Mouse (Mus musculus) midbrain, postnatal 0 days (tissue): ENCODE measurements around the gene 3110021N24Rik. TPM values are rescaled to one million over a fixed set of nuclear protein-coding genes. Genes with fewer than 3 reads are reported as not detected.
A peak's percentile ranks its signal among the peaks of the same experiment; 100 is the strongest.

ENCODE experiments used
- ATAC-seq: fragments of 200-750 bp; cut with Nextera tagmentation; 2 replicates; pipeline ENCODE4 v1.8.0; 2017; ENCODE audit warnings: moderate number of reproducible peaks, mild to moderate bottlenecking, moderate TSS enrichment, moderate library complexity; ENCODE audit not compliant: low FRiP score
- DNase-seq: peaks from one replicate; pipeline ENCODE4 v3.0.0-alpha.2; 2015; ENCODE audit warnings: low spot score
- H3K27ac ChIP-seq: fragments of 300-500 bp; sonication (generic); 2 replicates; pipeline ENCODE4 v1.5.1; 2014; ENCODE audit warnings: low read depth, mild to moderate bottlenecking, low read length, mixed read lengths
- H3K27me3 ChIP-seq: fragments of 300-500 bp; sonication (generic); 2 replicates; pipeline ENCODE4 v1.6.1; 2014; ENCODE audit warnings: low read length, control low read depth, mixed read lengths; ENCODE audit not compliant: insufficient read depth
- H3K36me3 ChIP-seq: fragments of 300-500 bp; sonication (generic); 2 replicates; pipeline ENCODE4 v1.6.1; 2014; ENCODE audit warnings: low read length, control low read depth, mixed read lengths; ENCODE audit not compliant: insufficient read depth
- H3K4me1 ChIP-seq: fragments of 300-500 bp; sonication (generic); 2 replicates; pipeline ENCODE4 v1.6.1; 2014; ENCODE audit warnings: mild to moderate bottlenecking, control low read depth, antibody characterized with exemption, low read length, mixed read lengths; ENCODE audit not compliant: insufficient read depth
- H3K4me2 ChIP-seq: fragments of 300-500 bp; sonication (generic); 2 replicates; pipeline ENCODE4 v1.6.1; 2014; ENCODE audit warnings: low read depth, mild to moderate bottlenecking, low read length, mixed read lengths; ENCODE audit not compliant: poor library complexity, severe bottlenecking
- H3K4me3 ChIP-seq: fragments of 300-500 bp; sonication (generic); 2 replicates; pipeline ENCODE4 v1.5.1; 2014; ENCODE audit warnings: low read depth, mild to moderate bottlenecking, low read length, moderate library complexity
- H3K9ac ChIP-seq: fragments of 300-500 bp; sonication (generic); replicated peaks from 2 replicates; pipeline ENCODE4 v1.6.1; 2014; ENCODE audit warnings: mild to moderate bottlenecking, low read length, moderate library complexity, mixed read lengths; ENCODE audit not compliant: poor library complexity, severe bottlenecking
- H3K9me3 ChIP-seq: fragments of 300-500 bp; sonication (generic); 2 replicates; pipeline ENCODE4 v1.6.1; 2016; ENCODE audit warnings: low read length, control low read depth
- CTCF ChIP-seq: IDR thresholded peaks from 2 replicates; pipeline ENCODE4 v1.5.1; 2016; ENCODE audit warnings: antibody characterized with exemption, mild to moderate bottlenecking
- WGBS: fragments of 180-500 bp; shearing (Covaris S2); extraction: QIAGEN DNeasy Blood & Tissue Kit; methylation state at CpG from one replicate; pipeline ENCODE4 v1.1.7; 2014; 5-methylcytosine and 5-hydroxymethylcytosine counted together
- polyA plus RNA-seq: library from polyadenylated mRNA; unstranded; fragments of >200 nt; fragmentation: Nextera tagmentation; extraction: Ambion mirVana; gene quantifications from 2 replicates; pipeline ENCODE4 v1.2.1, GENCODE M21; 2015
- total RNA-seq: library from RNA; depleted of rRNA; stranded (reverse); fragments of >200 nt; gene quantifications from 2 replicates; pipeline ENCODE4 v1.2.3, GENCODE M21; 2014

3110021N24Rik gene
- total and polyA plus RNA-seq, 2 experiments from 2014 or later: 0.16 to 2.5 TPM

DNA sequence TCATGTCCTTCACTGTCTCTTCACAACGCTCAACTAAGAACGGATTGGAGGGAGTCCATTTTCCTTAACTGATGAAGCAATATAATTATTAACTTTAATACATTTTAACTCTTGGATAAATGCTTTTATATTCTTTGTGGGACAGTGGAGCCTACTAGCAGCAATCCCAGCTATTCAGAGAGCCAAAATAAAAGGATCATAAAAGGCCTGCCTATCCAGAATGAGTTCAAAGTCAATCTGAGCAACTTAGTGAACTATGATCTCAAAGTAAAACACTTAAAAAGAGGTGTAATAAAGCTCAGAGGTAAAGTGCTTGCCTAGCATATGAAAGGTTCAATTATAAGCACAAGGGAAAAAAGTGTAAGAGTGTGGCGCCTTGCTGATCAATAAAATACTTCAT lies 40.1 kb downstream of the 3110021N24Rik start:
- no peaks in the 10 kb centered on the region for H3K36me3 ChIP-seq
- no peak overlapping the region for H3K27ac ChIP-seq
- no peak overlapping the region for H3K4me3 ChIP-seq
- no peaks in the 10 kb centered on the region for H3K9me3 ChIP-seq
- no peaks in the 10 kb centered on the region for H3K4me1 ChIP-seq
- no peak for TF ChIP-seq CTCF
- H3K27me3 ChIP-seq: no peaks in the 10 kb centered on the region
- no peak for DNase-seq
- no peak overlapping the region for H3K4me2 ChIP-seq
- H3K9ac ChIP-seq: no peak overlapping the region
- 96% methylated on average over 3 of the region's 3 CpGs for WGBS
- no peak for ATAC-seq

DNA sequence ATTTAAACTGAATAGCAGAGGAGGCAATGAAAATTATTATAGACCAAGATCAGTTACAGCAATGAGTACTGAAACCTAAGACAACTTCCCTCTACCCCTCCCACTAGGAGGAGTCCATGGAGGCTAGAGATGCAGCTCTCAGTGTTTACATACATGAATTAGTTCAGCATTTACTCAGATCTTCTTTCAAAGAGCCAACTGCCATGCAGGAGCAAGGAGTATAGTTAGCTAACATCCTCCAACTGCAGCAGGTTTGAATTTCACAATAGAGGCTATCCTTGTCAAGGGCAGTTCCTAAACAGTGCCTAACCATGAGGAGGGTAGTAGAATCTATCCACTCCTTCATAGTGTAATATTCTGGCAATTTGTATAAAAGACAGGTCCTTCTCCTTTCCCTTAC lies 49.1 kb downstream of the 3110021N24Rik start:
- ATAC-seq (no peak), DNase-seq (no peak)
- no peak for TF ChIP-seq CTCF
- Histone ChIP-seq H3K27me3 (no peaks in the 10 kb centered on the region), H3K4me1 (no peaks in the 10 kb centered on the region), H3K9ac (no peak overlapping the region), H3K9me3 (no peaks in the 10 kb centered on the region), H3K4me2 (no peak overlapping the region), H3K4me3 (no peak overlapping the region), H3K36me3 (no peaks in the 10 kb centered on the region), H3K27ac (no peak overlapping the region)

DNA sequence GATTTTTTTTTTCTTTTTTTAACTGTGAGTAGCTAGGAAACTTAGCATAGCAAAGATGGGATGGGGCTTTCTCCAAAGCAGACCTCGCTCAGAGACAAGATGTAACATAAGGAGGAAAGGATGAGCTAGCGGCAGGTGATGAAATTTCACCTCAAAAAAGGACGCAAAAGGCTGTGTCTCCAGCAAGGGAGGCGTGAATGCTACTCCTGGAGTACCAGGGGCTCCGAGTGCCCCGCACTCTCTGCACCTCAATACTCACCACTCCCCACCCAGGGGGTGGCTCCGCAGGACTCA lies 60.3 kb downstream of the 3110021N24Rik start:
- ATAC-seq: peak; percentile 67
- H3K27ac ChIP-seq: peak overlapping the region; percentile 94
- H3K9ac ChIP-seq: peak overlapping the region; percentile 99
- H3K9me3 ChIP-seq: no peaks in the 10 kb centered on the region
- H3K36me3 ChIP-seq: no peaks in the 10 kb centered on the region
- peak; percentile 43 for TF ChIP-seq CTCF
- H3K4me3 ChIP-seq: peak overlapping the region; percentile 97
- H3K4me1 ChIP-seq: no peaks in the 10 kb centered on the region
- H3K27me3 ChIP-seq: no peaks in the 10 kb centered on the region
- DNase-seq: peak; percentile 62
- 0% methylated on average over 7 of the region's 7 CpGs for WGBS
- peak overlapping the region; percentile 70 for H3K4me2 ChIP-seq

- no peaks in the 10 kb centered on the region for H3K4me1 ChIP-seq
- H3K9ac ChIP-seq: peak within 1 kb of the TSS; percentile 99
- H3K4me3 ChIP-seq: peak within 1 kb of the TSS; percentile 97
- peak; percentile 56 for TF ChIP-seq CTCF
- H3K27me3 ChIP-seq: no peaks in the 10 kb centered on the region
- peak within 1 kb of the TSS; percentile 94 for H3K27ac ChIP-seq
- ATAC-seq: peak; percentile 88
- DNase-seq: peak; percentile 79
- WGBS: under 1% methylated on average over 95 of the region's 111 CpGs
- peak within 1 kb of the TSS; percentile 70 for H3K4me2 ChIP-seq
- no peaks in the 10 kb centered on the region for H3K9me3 ChIP-seq
- H3K36me3 ChIP-seq: no peaks in the 10 kb centered on the region
Measured at GRCm38 (mm10) chr4:108780057-108780863, 60.8 kb downstream of the 3110021N24Rik start, which contains the start of gene Zfyve9. Gene Zfyve9 (minus strand): TSS chr4:108780798.

GRCm38 (mm10) chr4:108780864-108781205 lies 61.4 kb downstream of the 3110021N24Rik start:
- peak overlapping the region; percentile 99 for H3K9ac ChIP-seq
- no peak for TF ChIP-seq CTCF
- H3K9me3 ChIP-seq: no peaks in the 10 kb centered on the region
- DNase-seq: no peak
- no peaks in the 10 kb centered on the region for H3K27me3 ChIP-seq
- peak overlapping the region; percentile 97 for H3K4me3 ChIP-seq
- peak overlapping the region; percentile 94 for H3K27ac ChIP-seq
- H3K4me1 ChIP-seq: no peaks in the 10 kb centered on the region
- no peaks in the 10 kb centered on the region for H3K36me3 ChIP-seq
- ATAC-seq: no peak; the same call in 1 of the 2 replicates
- 0% methylated on average over 19 of the region's 20 CpGs for WGBS
- peak overlapping the region; percentile 70 for H3K4me2 ChIP-seq

DNA sequence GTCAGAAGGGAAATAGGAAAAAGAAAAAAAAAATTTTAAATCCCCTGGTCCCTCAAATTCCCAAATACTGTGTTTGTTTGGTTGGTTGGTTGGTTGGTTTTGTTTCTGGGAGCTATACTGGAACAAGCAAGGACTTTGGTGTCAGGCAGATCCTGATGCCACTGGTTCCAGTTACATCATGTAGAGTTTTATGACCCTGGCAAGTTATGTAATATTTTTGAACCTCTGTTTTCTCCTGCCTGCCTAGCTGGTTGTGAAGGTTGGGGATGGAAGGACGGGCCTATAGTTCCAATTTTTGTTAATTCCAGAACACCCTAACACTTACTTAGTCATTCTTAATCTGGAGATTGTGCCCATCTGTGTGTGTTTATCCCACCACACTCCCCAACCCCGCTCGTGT lies 62.1 kb downstream of the 3110021N24Rik start:
- H3K27me3 ChIP-seq: no peaks in the 10 kb centered on the region
- no peaks in the 10 kb centered on the region for H3K9me3 ChIP-seq
- no peak for DNase-seq
- H3K4me1 ChIP-seq: no peaks in the 10 kb centered on the region
- no peaks in the 10 kb centered on the region for H3K36me3 ChIP-seq
- peak overlapping the region; percentile 97 for H3K4me3 ChIP-seq
- H3K27ac ChIP-seq: no peak overlapping the region
- no peak overlapping the region for H3K9ac ChIP-seq
- no peak for TF ChIP-seq CTCF
- peak overlapping the region; percentile 70 for H3K4me2 ChIP-seq
- ATAC-seq: no peak
- WGBS: 55% methylated on average over 3 of the region's 3 CpGs
